ENCODE assay signal across 9 mouse cellular contexts in genomic region chr8:83897211-83897610, GRCm38 (mm10). TPM values are rescaled to one million over a fixed set of nuclear protein-coding genes. Genes with fewer than 3 reads are reported as not detected.
DNase-seq lines count a peak whose midpoint lies in the region; ATAC-seq and TF ChIP-seq lines count a peak whose summit lies in the region.
"Had no signal": no experiment of that assay in that cellular context is flagged by ENCODE, and none has a peak within 500 bp of the region (broad histone marks: within the 10 kb centered on the region; RNA-seq: fewer than 3 reads in every experiment).

No protein-coding gene starts in this region.

- peak overlapping the region; percentile 44; the same call in 1 of the 2 replicates for H3K9ac ChIP-seq in hindbrain, embryonic 14.5 days
- H3K9ac ChIP-seq in limb, embryonic 13.5 days, result peak overlapping the region; percentile 45

- H3K9me3 ChIP-seq in hindbrain, embryonic 14.5 days (ENCODE audit: control insufficient read depth, low read length), result no peaks in the 10 kb centered on the region
- no peaks in the 10 kb centered on the region for H3K9me3 ChIP-seq in limb, embryonic 13.5 days

- H3K36me3 ChIP-seq in hindbrain, embryonic 14.5 days (replicated peaks; ENCODE audit: control insufficient read depth, insufficient read depth), result no peaks in the 10 kb centered on the region
- no peaks in the 10 kb centered on the region for H3K36me3 ChIP-seq in limb, embryonic 13.5 days

- H3K4me2 ChIP-seq in hindbrain, embryonic 14.5 days (replicated peaks), result peak overlapping the region; percentile 72
- H3K4me2 ChIP-seq in limb, embryonic 13.5 days (replicated peaks), result peak overlapping the region; percentile 83

- H3K4me3 ChIP-seq in embryonic fibroblast, embryonic 13.5 days (ENCODE audit: insufficient read depth, low read length), result no peak overlapping the region
- peak overlapping the region; percentile 16 for H3K4me3 ChIP-seq in hindbrain, embryonic 14.5 days (replicated peaks; ENCODE audit: low read length)
- H3K4me3 ChIP-seq in limb, embryonic 13.5 days, result peak overlapping the region; percentile 37

- peaks cover 3% of the 10 kb centered on the region; the same call in 1 of the 2 replicates for H3K4me1 ChIP-seq in embryonic fibroblast, embryonic 13.5 days (ENCODE audit: control insufficient read depth, insufficient read depth, low read length)
- H3K4me1 ChIP-seq in hindbrain, embryonic 14.5 days (replicated peaks; ENCODE audit: control insufficient read depth, insufficient read depth, low read length), result peaks cover 19% of the 10 kb centered on the region
- peaks cover 33% of the 10 kb centered on the region for H3K4me1 ChIP-seq in limb, embryonic 13.5 days

- peak; percentile 91 for DNase-seq in heart, adult 11 months
- no peak for DNase-seq in heart, adult 8-10 months (ENCODE audit: low spot score)
- DNase-seq in adrenal gland, postnatal 14 days, result peak; percentile 79
- DNase-seq in hindbrain, embryonic 14.5 days (ENCODE audit: low spot score), result peak; percentile 54
- peak; percentile 61 for DNase-seq in naive thymus-derived CD4-positive, alpha-beta T cell, adult 2 months (ENCODE audit: low read depth)
- peak; percentile 78 for DNase-seq in thymus, postnatal 4 days

- TF ChIP-seq POLR2A in embryonic fibroblast, embryonic 13.5 days (IDR thresholded peaks at IDR 0.05; ENCODE audit: low read depth, low read length), result no peak

- peak; percentile 31; the same call in 1 of the 2 replicates for TF ChIP-seq CTCF in embryonic fibroblast, embryonic 13.5 days (IDR thresholded peaks at IDR 0.05; ENCODE audit: borderline replicate concordance, insufficient read depth, low read length)

- WGBS in hindbrain, embryonic 14.5 days, result 1% methylated on average over 26 of the region's 26 CpGs
- 4% methylated on average over 26 of the region's 26 CpGs for WGBS in limb, embryonic 13.5 days

- peaks cover 9% of the 10 kb centered on the region; the same call in 1 of the 2 replicates for H3K27me3 ChIP-seq in hindbrain, embryonic 14.5 days (ENCODE audit: control insufficient read depth, insufficient read depth, low read length)
- peaks cover 27% of the 10 kb centered on the region for H3K27me3 ChIP-seq in limb, embryonic 13.5 days

- ATAC-seq in hindbrain, embryonic 14.5 days (ENCODE audit: low FRiP score), result no peak
- no peak for ATAC-seq in limb, embryonic 13.5 days (ENCODE audit: low FRiP score, low read depth)
- ATAC-seq: Patski had no signal

- no peak overlapping the region for H3K27ac ChIP-seq in embryonic fibroblast, embryonic 13.5 days (ENCODE audit: insufficient read depth, low read length)
- H3K27ac ChIP-seq in hindbrain, embryonic 14.5 days, result no peak overlapping the region
- H3K27ac ChIP-seq in limb, embryonic 13.5 days, result no peak overlapping the region; the same call in 1 of the 2 replicates

RNA-seq across cellular contexts. Expression of gene Adgrl1, which starts 2.7 kb away (rescaled TPM):
- total RNA-seq in heart, adult 8-10 months (2022), result 10 to 100 TPM; 10.8 to 17.6 (median 14.2) TPM
- total RNA-seq in adrenal gland, postnatal 14 days (2021), result 63.1 and 64.1 TPM in 2 replicates
- polyA plus RNA-seq in embryonic fibroblast, embryonic 13.5 days (2011; ENCODE audit: insufficient read length, low read depth, missing spikeins), result 67.4 and 95.4 TPM in 2 replicates
- 67.1 and 72.0 TPM in 2 replicates for polyA plus RNA-seq in hindbrain, embryonic 14.5 days (2014; fragmentation: Nextera tagmentation; extraction: Ambion mirVana)
- polyA plus RNA-seq in limb, embryonic 13.5 days (2015; fragmentation: Nextera tagmentation; extraction: Ambion mirVana), result 28.1 and 29.3 TPM in 2 replicates

RNA-seq across cellular contexts. Expression of gene Gm10644, which starts 57.8 kb away (rescaled TPM):
- 1 to 10 TPM; 1.3 to 2.5 (median 1.9) TPM for total RNA-seq in heart, adult 8-10 months (2022)
- 1.1 and 1.4 TPM in 2 replicates for total RNA-seq in adrenal gland, postnatal 14 days (2021)
- polyA plus RNA-seq in embryonic fibroblast, embryonic 13.5 days (2011; ENCODE audit: insufficient read length, low read depth, missing spikeins), result not detected in 2 replicates
- 0.76 and 1.1 TPM in 2 replicates for polyA plus RNA-seq in hindbrain, embryonic 14.5 days (2014; fragmentation: Nextera tagmentation; extraction: Ambion mirVana)
- polyA plus RNA-seq in limb, embryonic 13.5 days (2015; fragmentation: Nextera tagmentation; extraction: Ambion mirVana), result 0.40 and 0.43 TPM in 2 replicates

RNA-seq across cellular contexts. Expression of gene Asf1b, which starts 58.1 kb away (rescaled TPM):
- total RNA-seq in heart, adult 8-10 months (2022), result 1 to 10 TPM in 3 of 4 experiments, under 1 TPM in 1; 0.81 to 2.4 (median 1.7) TPM
- total RNA-seq in adrenal gland, postnatal 14 days (2021), result 9.7 and 10.7 TPM in 2 replicates
- polyA plus RNA-seq in embryonic fibroblast, embryonic 13.5 days (2011; ENCODE audit: insufficient read length, low read depth, missing spikeins), result 16.6 and 17.2 TPM in 2 replicates
- 10.5 and 10.7 TPM in 2 replicates for polyA plus RNA-seq in hindbrain, embryonic 14.5 days (2014; fragmentation: Nextera tagmentation; extraction: Ambion mirVana)
- polyA plus RNA-seq in limb, embryonic 13.5 days (2015; fragmentation: Nextera tagmentation; extraction: Ambion mirVana), result 51.4 and 52.9 TPM in 2 replicates
